Mouse (Mus musculus) neural tube, embryonic 15.5 days (tissue): Measurements from ENCODE around the gene BC051142. TPM values are rescaled to one million over a fixed set of nuclear protein-coding genes. Genes with fewer than 3 reads are reported as not detected.
A peak's percentile ranks its signal among the peaks of the same experiment; 100 is the strongest.

ENCODE experiments used
- ATAC-seq: fragments of 200-750 bp; cut with Nextera tagmentation; 2 replicates; pipeline ENCODE4 v1.8.0; 2017; ENCODE audit warnings: mild to moderate bottlenecking, moderate TSS enrichment, moderate library complexity; ENCODE audit not compliant: low FRiP score
- H3K27ac ChIP-seq: fragments of 300-500 bp; sonication (generic); replicated peaks from 2 replicates; pipeline ENCODE4 v1.5.1; 2015; ENCODE audit warnings: mild to moderate bottlenecking, inconsistent platforms
- H3K27me3 ChIP-seq: fragments of 300-500 bp; sonication (generic); replicated peaks from 2 replicates; pipeline ENCODE4 v1.6.1; 2015; ENCODE audit warnings: inconsistent platforms
- H3K36me3 ChIP-seq: fragments of 300-500 bp; sonication (generic); 2 replicates; pipeline ENCODE4 v1.6.1; 2015; ENCODE audit warnings: inconsistent platforms
- H3K4me1 ChIP-seq: fragments of 300-500 bp; sonication (generic); 2 replicates; pipeline ENCODE4 v1.6.1; 2015; ENCODE audit warnings: inconsistent platforms
- H3K4me2 ChIP-seq: fragments of 300-500 bp; sonication (generic); 2 replicates; pipeline ENCODE4 v1.6.1; 2015; ENCODE audit warnings: inconsistent platforms, mild to moderate bottlenecking, moderate library complexity
- H3K4me3 ChIP-seq: fragments of 300-500 bp; sonication (generic); replicated peaks from 2 replicates; pipeline ENCODE4 v1.5.1; 2015; ENCODE audit warnings: mild to moderate bottlenecking, inconsistent platforms
- H3K9ac ChIP-seq: fragments of 300-500 bp; sonication (generic); replicated peaks from 2 replicates; pipeline ENCODE4 v1.6.1; 2015; ENCODE audit warnings: mild to moderate bottlenecking, inconsistent platforms
- H3K9me3 ChIP-seq: fragments of 300-500 bp; sonication (generic); replicated peaks from 2 replicates; pipeline ENCODE4 v1.6.1; 2016; ENCODE audit warnings: inconsistent platforms
- WGBS: fragments of 180-500 bp; shearing (Covaris S2); methylation state at CpG from one replicate; pipeline ENCODE4 v1.1.7; 2015; ENCODE audit warnings: mixed read lengths; 5-methylcytosine and 5-hydroxymethylcytosine counted together
- polyA plus RNA-seq: library from polyadenylated mRNA; unstranded; fragments of >200 nt; fragmentation: Nextera tagmentation; extraction: Ambion mirVana; gene quantifications from 2 replicates; pipeline ENCODE4 v1.2.1, GENCODE M21; 2015

The BC051142 gene
- 5.1 and 5.5 TPM in 2 replicates for polyA plus RNA-seq

- H3K9me3 ChIP-seq = no peaks in the 10 kb centered on the region
- H3K9ac ChIP-seq = peak within 1 kb of the TSS; percentile 76
- peak within 1 kb of the TSS; percentile 99 for H3K27ac ChIP-seq
- H3K4me3 ChIP-seq = peak within 1 kb of the TSS; percentile 64
- H3K36me3 ChIP-seq = no peaks in the 10 kb centered on the region
- WGBS = 10% methylated on average over 34 of the region's 34 CpGs
- H3K4me2 ChIP-seq = peak within 1 kb of the TSS; percentile 68
- no peaks in the 10 kb centered on the region; the same call in 1 of the 2 replicates for H3K27me3 ChIP-seq
- ATAC-seq = peak; percentile 98
- peaks cover 9% of the 10 kb centered on the region for H3K4me1 ChIP-seq
These were observed at the start of gene BC051142 for GRCm38 (mm10) chr17:34398711-34399393. Gene BC051142, plus strand, starts transcription at chr17:34398820.

- 3% methylated on average over 4 of the region's 4 CpGs for WGBS
- no peaks in the 10 kb centered on the region for H3K36me3 ChIP-seq
- no peak overlapping the region for H3K27ac ChIP-seq
- ATAC-seq = no peak
- 0 out of 2 replicates have a peak, but pooled peaks cover 5% of the 10 kb centered on the region for H3K27me3 ChIP-seq
- no peaks in the 10 kb centered on the region for H3K9me3 ChIP-seq
- no peak overlapping the region for H3K4me3 ChIP-seq
- no peak overlapping the region for H3K9ac ChIP-seq
- H3K4me1 ChIP-seq = no peaks in the 10 kb centered on the region
- H3K4me2 ChIP-seq = no peak overlapping the region
These were observed 49.2 kb upstream of the BC051142 start for GRCm38 (mm10) chr17:34349429-34349828.

DNA sequence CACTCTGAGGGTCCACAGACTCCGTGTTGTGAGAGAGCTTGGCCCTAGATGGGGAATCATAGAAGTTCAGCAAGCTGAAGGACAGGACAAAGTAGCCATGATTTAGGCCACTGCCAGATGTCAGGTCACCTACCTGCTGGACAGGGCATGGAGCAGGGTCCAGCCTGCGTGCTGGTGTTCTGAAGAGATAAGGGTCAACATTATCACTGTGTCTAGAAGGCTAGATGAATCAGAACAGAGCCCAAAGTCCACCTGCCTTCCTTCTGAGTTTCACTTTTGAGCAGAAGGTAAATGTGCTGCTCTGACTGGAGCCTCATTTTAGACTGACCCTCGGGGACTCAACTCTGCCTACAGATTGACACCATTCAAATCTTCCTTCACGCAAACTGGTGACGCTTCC is 44.1 kb upstream of the BC051142 start, which contains the start of gene Btnl2:
Gene Btnl2 (plus strand): TSS at position 284 of the 400 bp plus-strand sequence.
- Histone ChIP-seq H3K4me3 (no peak within 1 kb of the TSS), H3K27me3 (0 out of 2 replicates have a peak, but pooled peaks cover 5% of the 10 kb centered on the region), H3K36me3 (no peaks in the 10 kb centered on the region), H3K9me3 (no peaks in the 10 kb centered on the region), H3K4me1 (no peaks in the 10 kb centered on the region), H3K4me2 (no peak within 1 kb of the TSS), H3K27ac (no peak within 1 kb of the TSS), H3K9ac (no peak within 1 kb of the TSS)
- no peak for ATAC-seq
- WGBS = 90% methylated on average over 5 of the region's 5 CpGs

DNA sequence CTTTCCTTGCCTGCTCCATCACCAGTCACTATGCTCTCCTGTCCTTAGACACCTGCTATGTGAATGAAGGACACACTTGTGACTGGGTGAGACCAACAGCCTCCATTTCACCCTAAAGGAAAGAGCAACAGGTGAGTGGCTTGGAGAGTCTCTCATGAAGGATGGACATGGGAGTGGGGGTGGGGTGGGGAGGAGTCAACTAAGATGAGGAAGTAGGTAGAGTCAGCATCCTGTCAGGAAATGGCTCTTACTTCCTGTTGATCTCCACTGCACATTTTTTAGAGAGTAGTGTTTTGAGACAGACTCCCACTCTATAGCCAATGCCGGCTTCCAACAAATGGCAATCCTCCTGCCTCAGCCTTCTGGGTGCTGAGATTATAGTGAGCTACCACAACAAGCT is 43.7 kb upstream of the BC051142 start:
- H3K4me1 ChIP-seq = no peaks in the 10 kb centered on the region
- no peak overlapping the region for H3K4me3 ChIP-seq
- no peak overlapping the region for H3K27ac ChIP-seq
- no peak overlapping the region for H3K4me2 ChIP-seq
- no peaks in the 10 kb centered on the region for H3K9me3 ChIP-seq
- 93% methylated on average over 1 of the region's 1 CpGs for WGBS
- H3K27me3 ChIP-seq = 0 out of 2 replicates have a peak, but pooled peaks cover 5% of the 10 kb centered on the region
- ATAC-seq = no peak
- no peak overlapping the region for H3K9ac ChIP-seq
- no peaks in the 10 kb centered on the region for H3K36me3 ChIP-seq

DNA sequence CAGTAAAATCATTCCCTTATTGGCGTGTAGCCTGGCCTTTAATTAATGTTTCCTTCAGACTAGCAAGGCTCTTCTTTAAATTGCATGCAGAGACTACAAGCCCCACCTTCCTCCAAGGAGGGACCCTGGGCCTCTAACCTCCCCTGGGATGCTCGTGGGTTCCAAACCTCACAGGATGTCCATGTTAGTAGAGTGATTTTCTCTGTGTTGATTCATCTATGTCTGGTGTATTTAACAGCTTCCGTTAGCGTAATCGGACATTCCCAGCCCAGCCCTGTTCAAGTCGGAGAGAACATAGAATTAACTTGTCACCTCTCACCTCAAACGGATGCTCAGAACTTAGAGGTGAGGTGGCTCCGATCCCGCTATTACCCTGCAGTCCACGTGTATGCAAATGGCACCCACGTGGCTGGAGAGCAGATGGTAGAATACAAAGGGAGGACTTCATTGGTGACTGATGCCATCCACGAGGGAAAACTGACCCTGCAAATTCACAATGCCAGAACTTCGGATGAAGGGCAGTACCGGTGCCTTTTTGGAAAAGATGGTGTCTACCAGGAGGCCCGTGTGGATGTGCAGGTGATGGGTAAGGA is 35.6 kb upstream of the BC051142 start:
- no peak overlapping the region for H3K27ac ChIP-seq
- H3K9ac ChIP-seq = no peak overlapping the region
- H3K4me3 ChIP-seq = no peak overlapping the region
- H3K4me2 ChIP-seq = no peak overlapping the region
- no peaks in the 10 kb centered on the region for H3K36me3 ChIP-seq
- no peaks in the 10 kb centered on the region for H3K27me3 ChIP-seq
- 87% methylated on average over 15 of the region's 15 CpGs for WGBS
- H3K4me1 ChIP-seq = no peaks in the 10 kb centered on the region
- ATAC-seq = no peak
- no peaks in the 10 kb centered on the region for H3K9me3 ChIP-seq

DNA sequence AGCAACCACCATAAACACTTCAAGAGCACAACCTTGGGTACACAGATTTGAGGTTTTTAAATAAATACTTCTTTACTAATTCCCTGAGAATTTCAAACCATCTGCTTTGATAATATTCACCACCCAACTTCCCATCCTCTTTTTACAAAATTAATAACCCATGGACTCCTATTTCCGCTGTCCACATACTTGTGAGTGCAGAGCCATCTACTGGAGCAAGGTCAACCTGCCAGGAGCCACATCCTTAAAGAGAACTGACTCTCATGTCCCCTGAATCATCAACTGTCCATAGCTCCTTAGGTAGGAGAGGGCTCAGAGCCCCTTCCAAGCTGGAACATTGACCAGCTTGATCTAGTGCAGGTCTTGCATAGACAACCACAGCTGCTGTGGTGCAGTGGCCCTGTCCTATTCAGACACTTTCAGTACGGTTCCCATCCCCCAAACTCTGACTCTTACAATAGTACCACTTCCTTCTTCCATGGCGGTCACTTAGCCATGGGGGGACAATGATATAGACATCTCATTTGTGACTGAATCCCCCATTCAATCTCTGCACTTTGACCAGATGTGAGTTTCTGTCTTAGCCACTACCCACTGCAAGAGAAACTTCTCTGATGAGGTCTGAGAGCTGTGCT is 34.8 kb upstream of the BC051142 start:
- Histone ChIP-seq H3K27ac (no peak overlapping the region), H3K9ac (no peak overlapping the region), H3K27me3 (no peaks in the 10 kb centered on the region), H3K4me3 (no peak overlapping the region), H3K9me3 (no peaks in the 10 kb centered on the region), H3K36me3 (no peaks in the 10 kb centered on the region), H3K4me2 (no peak overlapping the region), H3K4me1 (no peaks in the 10 kb centered on the region)
- 87% methylated on average over 3 of the region's 3 CpGs for whole genome bisulfite sequencing
- ATAC-seq = no peak

DNA sequence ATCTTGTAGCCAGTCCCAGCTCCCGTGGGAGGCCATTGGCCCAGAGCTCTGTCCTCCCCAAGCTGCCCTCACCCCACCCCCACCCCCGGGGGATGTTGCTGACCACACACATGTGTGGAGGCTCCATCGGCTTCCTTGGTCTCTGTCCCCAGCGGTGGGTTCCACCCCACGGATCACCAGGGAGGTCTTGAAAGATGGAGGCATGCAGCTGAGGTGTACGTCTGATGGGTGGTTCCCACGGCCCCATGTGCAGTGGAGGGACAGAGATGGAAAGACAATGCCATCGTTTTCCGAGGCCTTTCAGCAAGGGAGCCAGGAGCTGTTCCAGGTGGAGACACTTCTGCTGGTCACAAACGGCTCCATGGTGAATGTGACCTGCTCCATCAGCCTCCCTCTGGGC is 33.6 kb upstream of the BC051142 start:
- Histone ChIP-seq H3K4me3 (no peak overlapping the region), H3K4me1 (no peaks in the 10 kb centered on the region), H3K4me2 (no peak overlapping the region), H3K27ac (no peak overlapping the region), H3K9ac (no peak overlapping the region), H3K9me3 (no peaks in the 10 kb centered on the region), H3K27me3 (no peaks in the 10 kb centered on the region), H3K36me3 (no peaks in the 10 kb centered on the region)
- 74% methylated on average over 10 of the region's 10 CpGs for WGBS
- ATAC-seq = no peak

- Histone ChIP-seq H3K27me3 (no peaks in the 10 kb centered on the region), H3K4me3 (no peak overlapping the region), H3K4me1 (no peaks in the 10 kb centered on the region), H3K36me3 (no peaks in the 10 kb centered on the region), H3K9ac (no peak overlapping the region), H3K27ac (no peak overlapping the region), H3K4me2 (no peak overlapping the region), H3K9me3 (no peaks in the 10 kb centered on the region)
- ATAC-seq = no peak
- WGBS = 85% methylated on average over 4 of the region's 4 CpGs
These were observed 28.1 kb upstream of the BC051142 start for GRCm38 (mm10) chr17:34370563-34370962.

DNA sequence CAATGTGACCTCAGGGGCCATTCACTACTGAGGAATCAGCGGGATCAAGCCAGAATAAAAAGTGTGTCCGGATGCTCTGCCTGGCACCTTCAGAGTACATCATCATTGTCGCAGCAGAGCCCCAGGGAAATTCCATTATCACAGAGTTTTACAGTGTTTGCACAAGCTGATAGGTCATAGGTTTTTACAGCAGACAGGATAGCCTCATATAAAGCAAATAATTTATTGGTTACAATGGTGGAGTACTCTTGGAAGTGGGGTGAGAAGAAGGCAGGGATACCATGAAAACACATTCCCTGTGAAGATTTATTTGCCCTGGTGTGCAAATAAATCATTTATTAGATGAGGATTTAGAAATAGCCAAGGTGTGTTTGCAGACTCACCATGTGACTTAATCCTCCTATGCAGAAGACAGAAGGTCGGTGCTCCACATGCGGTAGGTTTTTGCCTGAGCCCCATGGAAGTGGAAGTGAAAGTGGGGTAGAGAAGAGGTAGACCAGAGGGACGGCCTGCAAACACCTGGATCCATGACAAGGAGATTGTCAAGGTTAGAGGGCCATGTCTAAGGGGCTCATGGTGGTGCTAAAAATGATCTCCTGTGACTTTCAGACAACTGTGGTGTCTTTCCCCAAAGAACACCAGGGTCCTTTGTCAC is 25.4 kb upstream of the BC051142 start:
- 77% methylated on average over 6 of the region's 6 CpGs for WGBS
- H3K27me3 ChIP-seq = no peaks in the 10 kb centered on the region

GRCm38 (mm10) chr17:34376847-34377246 is 21.8 kb upstream of the BC051142 start, which contains the start of gene Btnl1:
Gene Btnl1, plus strand, starts transcription at chr17:34377132.
- Histone ChIP-seq H3K27me3 (no peaks in the 10 kb centered on the region), H3K9ac (no peak within 1 kb of the TSS), H3K27ac (no peak within 1 kb of the TSS), H3K4me3 (no peak within 1 kb of the TSS), H3K36me3 (no peaks in the 10 kb centered on the region), H3K9me3 (no peaks in the 10 kb centered on the region), H3K4me1 (no peaks in the 10 kb centered on the region), H3K4me2 (no peak within 1 kb of the TSS)
- no peak for ATAC-seq
- WGBS = 81% methylated on average over 2 of the region's 2 CpGs

More for the DNA sequence above, 25.4 kb upstream of the BC051142 start:
- Histone ChIP-seq H3K4me2 (no peak overlapping the region), H3K9ac (no peak overlapping the region), H3K4me1 (no peaks in the 10 kb centered on the region), H3K27ac (no peak overlapping the region), H3K9me3 (no peaks in the 10 kb centered on the region), H3K36me3 (no peaks in the 10 kb centered on the region), H3K4me3 (no peak overlapping the region)
- no peak for ATAC-seq

DNA sequence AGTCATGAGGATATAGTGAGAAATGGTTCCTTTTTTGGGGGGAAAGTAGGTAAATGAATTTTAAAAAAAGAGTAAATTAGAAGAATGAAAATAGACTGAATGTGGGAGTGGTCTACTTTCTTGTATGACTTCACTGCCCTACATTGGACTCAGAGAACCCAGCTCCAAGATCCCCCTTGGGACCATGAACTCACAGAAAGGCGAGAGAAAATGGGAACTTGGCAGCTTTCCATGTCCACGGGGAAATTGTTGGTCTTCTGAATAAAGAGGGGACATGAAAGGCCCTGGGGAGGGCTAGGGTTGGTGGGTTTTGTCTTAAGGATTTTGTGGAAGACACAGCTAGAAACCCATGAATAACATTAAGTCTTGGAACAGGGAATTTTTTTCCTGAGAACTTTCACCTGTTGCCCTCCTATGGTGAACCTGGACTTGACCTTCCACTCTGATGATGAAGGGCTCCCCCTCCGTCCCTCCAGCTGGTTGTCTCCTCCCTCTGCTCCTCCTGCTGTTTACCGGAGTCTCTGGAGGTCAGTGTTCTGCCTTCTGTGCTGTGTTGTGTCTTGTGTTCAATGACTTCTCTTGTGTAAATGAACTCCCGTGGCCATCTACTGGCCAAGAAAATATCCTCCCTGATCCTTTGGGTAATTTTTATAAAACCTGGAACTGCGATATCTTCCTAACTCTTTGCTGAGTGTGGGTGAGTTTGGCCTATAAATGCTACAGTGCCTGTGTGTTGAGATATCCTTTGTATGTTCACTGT is 21.0 kb upstream of the BC051142 start:
- no peaks in the 10 kb centered on the region for H3K27me3 ChIP-seq
- H3K4me2 ChIP-seq = no peak overlapping the region
- no peaks in the 10 kb centered on the region for H3K36me3 ChIP-seq
- WGBS = 66% methylated on average over 6 of the region's 6 CpGs
- H3K9me3 ChIP-seq = no peaks in the 10 kb centered on the region
- no peak overlapping the region for H3K4me3 ChIP-seq
- ATAC-seq = no peak
- no peaks in the 10 kb centered on the region for H3K4me1 ChIP-seq
- no peak overlapping the region for H3K27ac ChIP-seq
- no peak overlapping the region for H3K9ac ChIP-seq
